Mouse (Mus musculus) kidney, postnatal 14 days (tissue): ENCODE measurements at regions not wholly inside any gene's neighbourhood (a gene's known extent, or its start where the extent isn't known, plus 50 kb on each side); places are given as distances from the start of the nearest gene placed in this dataset.

ENCODE experiments used
- DNase-seq: peaks from one replicate; pipeline ENCODE4 v3.0.0; 2022; ENCODE audit warnings: mixed read lengths

DNA sequence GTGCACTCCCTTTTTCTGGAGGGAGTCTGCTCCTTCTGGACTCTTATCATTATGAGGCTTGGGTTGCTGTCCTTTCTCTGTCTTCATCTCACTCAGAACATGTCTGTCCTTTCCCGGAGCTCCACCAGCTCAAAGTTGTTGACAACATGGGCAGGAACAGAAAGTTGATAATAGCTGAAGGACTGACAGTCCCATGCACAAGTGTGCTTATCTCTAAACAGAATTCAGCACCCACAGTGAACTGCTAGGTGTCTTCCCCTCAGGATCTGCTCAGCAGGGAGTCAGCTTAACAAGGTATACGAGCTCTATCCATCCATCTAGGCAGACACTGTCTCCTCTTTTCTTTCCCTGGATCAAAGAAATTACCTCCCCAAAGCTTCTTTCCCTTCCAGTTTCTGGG is 89.2 kb upstream of the Rab11fip2 start:
- DNase-seq, result no peak

DNA sequence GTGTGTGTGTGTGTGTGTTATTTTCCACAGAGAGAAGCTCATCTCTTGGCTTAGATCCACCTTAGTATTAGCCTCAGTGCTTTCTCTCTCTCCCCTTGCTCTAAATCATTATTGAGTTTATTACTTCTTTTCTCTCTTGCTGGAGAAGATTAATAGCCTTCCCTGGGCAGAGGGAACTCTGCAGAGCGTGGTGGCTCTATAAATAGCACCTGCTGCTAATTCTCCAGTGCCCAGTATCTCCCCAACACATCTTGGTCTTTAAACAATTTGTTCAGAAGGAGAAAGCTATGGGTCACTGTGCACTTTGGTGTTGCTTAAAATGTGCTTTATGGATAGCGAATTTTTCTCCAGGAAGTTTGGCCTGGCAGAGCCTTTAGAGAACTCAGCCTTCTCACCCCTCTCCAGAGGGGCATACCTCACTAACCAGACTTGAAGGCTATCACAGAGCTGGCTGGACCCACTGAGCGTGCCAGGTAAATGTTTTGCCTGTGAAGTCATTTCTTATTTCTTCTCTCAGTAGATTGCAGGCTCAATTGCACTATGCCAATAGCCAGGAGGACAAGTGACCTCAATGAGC is 86.8 kb upstream of the Rab11fip2 start:
- DNase-seq, result no peak

DNA sequence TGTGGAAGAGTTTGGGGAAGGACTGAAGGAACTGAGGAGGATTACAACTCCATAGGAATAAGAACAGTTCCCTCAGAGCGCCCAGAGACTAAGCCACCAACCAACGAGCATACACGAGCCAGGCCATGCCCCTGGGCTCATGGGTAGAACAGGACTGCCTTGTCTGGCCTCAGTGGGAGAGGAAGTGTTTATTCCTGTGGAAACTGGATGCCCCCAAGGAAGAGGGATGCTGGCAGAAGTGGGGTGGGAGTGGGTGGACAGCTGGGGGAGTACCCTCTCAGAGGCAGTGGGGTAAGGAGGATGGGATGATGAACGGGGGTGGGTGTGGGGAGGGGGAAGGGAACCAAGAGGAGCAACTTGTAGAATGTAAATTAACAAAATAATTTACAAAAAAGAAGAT is 86.3 kb upstream of the Rab11fip2 start:
- DNase-seq, result no peak

DNA sequence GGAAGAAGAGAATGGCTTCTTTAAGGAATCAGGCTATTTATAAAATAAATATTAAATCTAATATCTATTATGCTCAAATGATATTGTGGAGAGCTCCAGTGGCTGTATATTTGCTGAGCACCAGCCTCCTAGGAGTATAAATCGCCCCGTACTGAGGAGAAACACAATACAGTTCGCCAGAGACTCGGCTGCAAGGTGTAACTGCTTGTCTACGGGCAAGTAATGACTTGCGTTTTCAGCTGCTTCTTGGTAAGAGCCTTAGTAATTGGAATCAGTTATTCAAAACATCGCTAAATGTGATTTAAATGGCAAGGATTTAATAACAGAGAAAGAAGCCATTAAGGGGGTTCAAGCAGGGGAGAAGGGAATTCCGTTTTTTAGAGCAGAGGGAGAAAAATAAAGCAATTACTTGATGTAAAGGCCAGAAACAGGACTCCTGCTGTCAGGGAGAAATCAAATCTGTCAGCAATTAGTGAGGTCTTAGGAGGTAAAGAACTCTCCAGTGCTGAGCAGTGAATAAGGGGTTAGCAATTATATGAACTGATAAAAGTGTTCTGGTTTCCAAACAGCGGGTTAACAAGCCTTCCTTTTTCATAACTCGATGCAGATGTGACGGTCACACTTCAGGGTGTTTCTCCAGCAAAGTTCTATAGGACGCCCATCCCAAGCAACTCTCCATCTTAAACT is 72.3 kb upstream of the Rab11fip2 start:
- no peak for DNase-seq

DNA sequence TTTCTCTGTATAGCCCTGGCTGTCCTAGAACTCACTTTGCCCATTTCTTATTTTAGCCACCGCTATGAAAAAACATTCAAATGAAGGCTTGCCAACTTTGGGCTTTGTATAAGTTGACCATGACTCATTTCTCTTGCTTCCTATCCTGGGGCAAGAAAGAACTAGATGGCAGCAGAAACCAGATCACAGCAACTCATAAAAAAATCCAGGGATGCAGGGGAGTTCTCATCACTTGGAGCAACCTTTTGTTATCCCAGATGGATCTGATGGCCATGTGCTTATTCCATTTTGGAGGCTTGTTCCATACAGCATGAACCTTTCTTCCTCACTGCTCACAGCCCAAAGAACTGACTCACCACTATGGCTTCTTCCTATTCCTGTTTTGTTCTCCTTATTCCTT is 52.1 kb upstream of the Rab11fip2 start:
- no peak for DNase-seq
